Mouse (Mus musculus) spleen, postnatal 36 days (tissue): ENCODE results near the gene Serpinc1.
"Not testable (repeated sequence)": the region's sequence is repeated elsewhere in the genome, so short reads cannot be mapped to it uniquely, and the experiment has no call there.

Experiments used
- DNase-seq, 2 experiments: peaks; one replicate each; pipeline ENCODE4 v3.0.0; 2022; ENCODE audit warnings: low spot score in 2 of 2, mixed read lengths in 1 of 2

Gene Serpinc1

GRCm38 (mm10) chr1:161025410-161026210 is 47.2 kb downstream of the Serpinc1 start:
- no peak for DNase-seq

- no peak for DNase-seq
Measured at GRCm38 (mm10) chr1:161027196-161027595, 48.8 kb downstream of the Serpinc1 start.

GRCm38 (mm10) chr1:161028427-161028826 is 50.0 kb downstream of the Serpinc1 start:
- not testable (repeated sequence) for DNase-seq

- no peak for DNase-seq
Measured at GRCm38 (mm10) chr1:161030058-161030457, 51.7 kb downstream of the Serpinc1 start.

- DNase-seq, result no peak
Measured at GRCm38 (mm10) chr1:161031881-161032280, 53.5 kb downstream of the Serpinc1 start.

- DNase-seq, result no peak
Measured at GRCm38 (mm10) chr1:161032345-161032744, 54.0 kb downstream of the Serpinc1 start.

- DNase-seq, result no peak
Measured at GRCm38 (mm10) chr1:161033856-161034434, 55.6 kb downstream of the Serpinc1 start.

- DNase-seq, result peak; percentile 98 to 99
Measured at GRCm38 (mm10) chr1:161034435-161035280, 56.3 kb downstream of the Serpinc1 start, which contains the start of gene Zbtb37. Zbtb37 (minus strand) TSS chr1:161034849.

- DNase-seq, result peak in 1 of 2 experiments; percentile 52
Measured at GRCm38 (mm10) chr1:161035281-161035785, 56.9 kb downstream of the Serpinc1 start.

GRCm38 (mm10) chr1:161035786-161036404 is 57.5 kb downstream of the Serpinc1 start:
- no peak for DNase-seq

- DNase-seq, result no peak
Measured at GRCm38 (mm10) chr1:161036411-161036841, 58.0 kb downstream of the Serpinc1 start.

GRCm38 (mm10) chr1:161037026-161037425 is 58.6 kb downstream of the Serpinc1 start:
- no peak for DNase-seq

- no peak for DNase-seq
Measured at GRCm38 (mm10) chr1:161037599-161037998, 59.2 kb downstream of the Serpinc1 start.

GRCm38 (mm10) chr1:161038004-161038403 is 59.6 kb downstream of the Serpinc1 start:
- DNase-seq, result no peak

- no peak for DNase-seq
Measured at GRCm38 (mm10) chr1:161038968-161039721, 60.8 kb downstream of the Serpinc1 start.

GRCm38 (mm10) chr1:161039741-161040425 is 61.5 kb downstream of the Serpinc1 start:
- no peak for DNase-seq

GRCm38 (mm10) chr1:161040426-161040770 is 62.0 kb downstream of the Serpinc1 start:
- DNase-seq, result no peak

- no peak for DNase-seq
Measured at GRCm38 (mm10) chr1:161040855-161041254, 62.5 kb downstream of the Serpinc1 start.

GRCm38 (mm10) chr1:161041261-161042020 is 63.1 kb downstream of the Serpinc1 start:
- DNase-seq, result no peak
